Comparison of ENCODE assay signal across 12 mouse cellular contexts in genomic region chr12:108601326-108601725, GRCm38 (mm10). TPM values are rescaled to one million over a fixed set of nuclear protein-coding genes. Genes with fewer than 3 reads are reported as not detected.
DNase-seq lines count a peak whose midpoint lies in the region; ATAC-seq lines count a peak whose summit lies in the region.
"Had no signal": no experiment of that assay in that cellular context is flagged by ENCODE, and none has a peak within 500 bp of the region (broad histone marks: within the 10 kb centered on the region; RNA-seq: fewer than 3 reads in every experiment).

No protein-coding gene starts in this region.

- peaks cover 65% of the 10 kb centered on the region for H3K4me1 ChIP-seq in forebrain, embryonic 10.5 days
- peaks cover 21% of the 10 kb centered on the region for H3K4me1 ChIP-seq in forebrain, embryonic 11.5 days (replicated peaks; ENCODE audit: control insufficient read depth, insufficient read depth, low read length)
- peaks cover 32% of the 10 kb centered on the region for H3K4me1 ChIP-seq in embryonic facial prominence, embryonic 13.5 days
- H3K4me1 ChIP-seq in intestine, embryonic 15.5 days (replicated peaks), result peaks cover 18% of the 10 kb centered on the region; the same call in 1 of the 2 replicates

- no peak overlapping the region for H3K9ac ChIP-seq in forebrain, embryonic 11.5 days (ENCODE audit: low read length)
- H3K9ac ChIP-seq in embryonic facial prominence, embryonic 13.5 days, result no peak overlapping the region
- no peak overlapping the region for H3K9ac ChIP-seq in intestine, embryonic 15.5 days

- peaks cover 16% of the 10 kb centered on the region for H3K36me3 ChIP-seq in forebrain, embryonic 10.5 days (replicated peaks)
- no peaks in the 10 kb centered on the region for H3K36me3 ChIP-seq in forebrain, embryonic 11.5 days (ENCODE audit: control insufficient read depth, insufficient read depth, low read length)
- H3K36me3 ChIP-seq in embryonic facial prominence, embryonic 13.5 days, result peaks cover 8% of the 10 kb centered on the region; the same call in 1 of the 2 replicates
- H3K36me3 ChIP-seq in intestine, embryonic 15.5 days, result no peaks in the 10 kb centered on the region
- H3K36me3 ChIP-seq: G1E had no signal

- no peak for ATAC-seq in forebrain, embryonic 11.5 days (replicated peaks; ENCODE audit: low FRiP score)
- no peak for ATAC-seq in embryonic facial prominence, embryonic 13.5 days (ENCODE audit: insufficient number of reproducible peaks, insufficient read depth, low FRiP score, low TSS enrichment, low read depth)
- no peak for ATAC-seq in intestine, embryonic 15.5 days

- H3K4me3 ChIP-seq in forebrain, embryonic 10.5 days, result no peak overlapping the region
- no peak overlapping the region for H3K4me3 ChIP-seq in forebrain, embryonic 11.5 days (ENCODE audit: low read depth, low read length)
- no peak overlapping the region for H3K4me3 ChIP-seq in embryonic facial prominence, embryonic 13.5 days
- no peak overlapping the region for H3K4me3 ChIP-seq in intestine, embryonic 15.5 days (replicated peaks)

- intact Hi-C loops in left cerebral cortex, postnatal 25 days (cut with DNase I), result no loop called here

- no peaks in the 10 kb centered on the region for H3K9me3 ChIP-seq in forebrain, embryonic 10.5 days
- no peaks in the 10 kb centered on the region for H3K9me3 ChIP-seq in forebrain, embryonic 11.5 days (ENCODE audit: control insufficient read depth, low read length)
- H3K9me3 ChIP-seq in embryonic facial prominence, embryonic 13.5 days, result no peaks in the 10 kb centered on the region
- H3K9me3 ChIP-seq in intestine, embryonic 15.5 days, result no peaks in the 10 kb centered on the region

- 0 out of 2 replicates have a peak overlapping the region, but pooled peaks have one; percentile 1 for H3K27ac ChIP-seq in forebrain, embryonic 10.5 days
- no peak overlapping the region for H3K27ac ChIP-seq in forebrain, embryonic 11.5 days (ENCODE audit: low read depth, low read length)
- peak overlapping the region; percentile 39; the same call in 1 of the 2 replicates for H3K27ac ChIP-seq in embryonic facial prominence, embryonic 13.5 days
- H3K27ac ChIP-seq in intestine, embryonic 15.5 days, result no peak overlapping the region

- no peaks in the 10 kb centered on the region for H3K27me3 ChIP-seq in forebrain, embryonic 10.5 days (ENCODE audit: poor library complexity, severe bottlenecking)
- H3K27me3 ChIP-seq in forebrain, embryonic 11.5 days (ENCODE audit: control insufficient read depth, insufficient read depth, low read length), result no peaks in the 10 kb centered on the region
- H3K27me3 ChIP-seq in embryonic facial prominence, embryonic 13.5 days, result no peaks in the 10 kb centered on the region
- H3K27me3 ChIP-seq in intestine, embryonic 15.5 days (replicated peaks), result no peaks in the 10 kb centered on the region

- WGBS in forebrain, embryonic 10.5 days, result 62% methylated on average over 8 of the region's 8 CpGs
- 44% methylated on average over 8 of the region's 8 CpGs for WGBS in forebrain, embryonic 11.5 days
- WGBS in embryonic facial prominence, embryonic 13.5 days, result 70% methylated on average over 8 of the region's 8 CpGs
- WGBS in intestine, embryonic 15.5 days, result 81% methylated on average over 8 of the region's 8 CpGs

- no peak overlapping the region for H3K4me2 ChIP-seq in forebrain, embryonic 11.5 days (ENCODE audit: low read depth, low read length, severe bottlenecking)
- H3K4me2 ChIP-seq in embryonic facial prominence, embryonic 13.5 days, result no peak overlapping the region
- no peak overlapping the region for H3K4me2 ChIP-seq in intestine, embryonic 15.5 days (replicated peaks)

- no peak for DNase-seq in forebrain, embryonic 10.5 days (ENCODE audit: extremely low spot score, low spot score)
- DNase-seq in forebrain, embryonic 11.5 days (ENCODE audit: low spot score), result no peak
- DNase-seq in left cerebral cortex, adult 8-10 months (ENCODE audit: low spot score in 2 of 2), result peak; percentile 15 to 31
- no peak for DNase-seq in left cerebral cortex, adult 11 months (ENCODE audit: low spot score)
- DNase-seq in left cerebral cortex, postnatal 25 days (ENCODE audit: low spot score in 2 of 2), result peak; percentile 44 to 84
- no peak for DNase-seq in adipocyte (ENCODE audit: low spot score)
- DNase-seq: cerebellum, adult 11 months; kidney, adult 11 months; lung, adult 2 months had no signal

RNA-seq across cellular contexts. Expression of gene Evl, which starts 46.8 kb away (rescaled TPM):
- polyA plus RNA-seq in forebrain, embryonic 10.5 days (2016; fragmentation: Nextera tagmentation; extraction: Ambion mirVana), result 50.0 and 55.2 TPM in 2 replicates
- 111 and 112 TPM in 2 replicates for polyA plus RNA-seq in forebrain, embryonic 11.5 days (2014; fragmentation: Nextera tagmentation; extraction: Ambion mirVana)
- 100 to 1,000 TPM; 220 to 260 (median 242) TPM for total RNA-seq in left cerebral cortex, adult 8-10 months (2022)
- polyA plus RNA-seq in embryonic facial prominence, embryonic 13.5 days (2015; fragmentation: Nextera tagmentation; extraction: Ambion mirVana), result 75.4 and 79.3 TPM in 2 replicates
- 100 to 1,000 TPM; 260 to 266 TPM for total RNA-seq in left cerebral cortex, postnatal 25 days (2021)
- polyA plus RNA-seq in intestine, embryonic 15.5 days (2015; fragmentation: Nextera tagmentation; extraction: Ambion mirVana), result 43.8 and 45.7 TPM in 2 replicates
- total RNA-seq: G1E had no signal
- polyA plus RNA-seq: G1E had no signal

Comparison
In these comparisons a context has a peak if more than half of its experiments do, and no peak if none do; other contexts are left out.
1. DNase-seq: peak in left cerebral cortex, adult 8-10 months (2 of 2) and left cerebral cortex, postnatal 25 days (2 of 2); none in forebrain, embryonic 10.5 days (single experiment), forebrain, embryonic 11.5 days (single experiment), left cerebral cortex, adult 11 months (single experiment) and adipocyte (single experiment).
2. H3K27ac ChIP-seq: peak in forebrain, embryonic 10.5 days (single experiment) and embryonic facial prominence, embryonic 13.5 days (single experiment); none in forebrain, embryonic 11.5 days (single experiment) and intestine, embryonic 15.5 days (single experiment).